Mouse (Mus musculus) spleen, adult 12 weeks (tissue): ENCODE results near the gene Fyb.
"Not testable (repeated sequence)": the region's sequence is repeated elsewhere in the genome, so short reads cannot be mapped to it uniquely, and the experiment has no call there.

Source experiments
- DNase-seq: peaks from one replicate; pipeline ENCODE4 v3.0.0; 2022; ENCODE audit warnings: low spot score

Fyb gene

GRCm38 (mm10) chr15:6562161-6562560 lies 39.5 kb downstream of the Fyb start:
- no peak for DNase-seq

GRCm38 (mm10) chr15:6562629-6563028 lies 40.0 kb downstream of the Fyb start:
- no peak for DNase-seq

DNA sequence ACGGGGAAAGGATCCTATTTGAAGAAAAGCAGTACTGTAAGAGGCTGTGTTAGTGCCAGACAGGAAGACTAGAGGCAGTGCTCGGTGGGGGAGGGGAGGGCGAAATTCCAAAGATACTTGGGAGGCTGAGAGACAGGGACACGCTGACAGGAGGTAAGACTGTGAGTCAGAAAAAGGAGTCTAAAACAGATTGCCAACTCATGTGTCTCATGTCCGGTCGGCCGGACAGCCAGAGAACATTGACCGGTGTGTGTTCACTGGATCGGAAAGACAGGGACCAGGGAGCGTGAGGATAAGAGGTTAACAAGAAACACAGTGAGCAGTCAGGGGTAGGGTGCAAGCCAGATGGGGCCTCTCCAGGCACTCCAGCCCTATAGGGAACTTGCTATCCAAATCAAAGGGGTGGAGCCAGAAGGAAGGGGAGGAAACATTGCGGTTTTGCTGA lies 42.3 kb downstream of the Fyb start:
- no peak for DNase-seq

- DNase-seq = no peak
Measured at GRCm38 (mm10) chr15:6565873-6566272, 43.2 kb downstream of the Fyb start.

DNA sequence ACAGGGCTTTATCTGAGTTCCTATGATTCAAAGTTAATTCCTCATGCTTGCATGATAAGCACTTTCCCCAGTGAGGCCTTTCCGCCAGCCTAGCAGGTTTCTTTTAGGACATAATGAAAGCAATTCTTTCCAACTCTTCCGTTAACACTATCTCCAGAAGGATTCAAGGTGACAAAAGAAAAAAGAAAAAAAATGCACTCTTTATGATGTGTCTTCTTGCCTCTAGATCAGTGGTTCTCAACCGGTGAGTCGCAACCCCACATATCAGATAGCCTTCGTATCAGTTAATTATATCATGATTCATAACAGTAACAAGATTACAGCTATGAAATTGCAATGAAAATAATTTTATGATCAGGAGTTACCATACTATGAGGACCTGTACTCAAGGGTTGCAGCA lies 45.3 kb downstream of the Fyb start:
- DNase-seq = no peak

DNA sequence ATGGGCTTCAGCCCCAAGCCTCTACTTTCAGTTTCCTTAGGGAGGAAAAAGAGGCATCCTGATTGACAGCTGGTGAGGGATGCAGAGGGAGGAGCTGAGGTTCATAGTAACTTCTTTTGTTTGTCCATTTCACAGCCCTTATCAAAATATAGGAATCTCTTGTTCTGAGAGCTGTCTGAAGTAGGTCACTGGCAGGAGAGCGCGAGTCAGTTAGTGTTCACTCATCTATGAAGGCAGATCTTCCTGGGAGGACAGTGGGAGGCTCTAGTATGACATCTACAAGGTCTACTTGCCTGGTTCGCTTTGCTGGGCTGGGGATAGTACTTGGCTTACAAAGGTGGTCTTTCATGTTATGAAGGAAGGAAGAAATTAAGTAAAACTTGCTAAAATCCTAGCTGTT lies 46.0 kb downstream of the Fyb start:
- DNase-seq = no peak

GRCm38 (mm10) chr15:6569074-6569473 lies 46.4 kb downstream of the Fyb start:
- DNase-seq = no peak

- no peak for DNase-seq
Measured at GRCm38 (mm10) chr15:6570164-6570861, 47.7 kb downstream of the Fyb start.

DNA sequence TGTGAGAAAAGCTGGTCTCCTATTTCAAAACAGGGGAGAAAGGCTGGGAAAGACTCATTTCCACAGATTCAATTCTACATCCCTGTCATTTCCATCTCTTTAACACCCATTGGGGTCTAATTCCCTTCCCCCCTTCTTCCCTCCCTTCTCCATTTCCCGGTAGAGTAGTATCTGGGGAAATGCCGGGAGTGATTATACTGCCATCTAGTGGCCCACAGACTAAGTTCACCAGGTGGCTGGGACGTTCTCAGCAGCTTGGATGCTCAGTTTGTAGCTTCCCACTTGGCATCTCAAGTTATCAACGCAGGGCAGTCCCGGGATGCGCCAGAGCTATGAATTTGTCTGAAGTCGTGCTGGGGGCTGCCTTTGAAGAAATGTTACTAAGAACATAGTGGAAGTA lies 48.2 kb downstream of the Fyb start:
- no peak for DNase-seq

GRCm38 (mm10) chr15:6574283-6574960 lies 51.8 kb downstream of the Fyb start:
- no peak for DNase-seq

DNA sequence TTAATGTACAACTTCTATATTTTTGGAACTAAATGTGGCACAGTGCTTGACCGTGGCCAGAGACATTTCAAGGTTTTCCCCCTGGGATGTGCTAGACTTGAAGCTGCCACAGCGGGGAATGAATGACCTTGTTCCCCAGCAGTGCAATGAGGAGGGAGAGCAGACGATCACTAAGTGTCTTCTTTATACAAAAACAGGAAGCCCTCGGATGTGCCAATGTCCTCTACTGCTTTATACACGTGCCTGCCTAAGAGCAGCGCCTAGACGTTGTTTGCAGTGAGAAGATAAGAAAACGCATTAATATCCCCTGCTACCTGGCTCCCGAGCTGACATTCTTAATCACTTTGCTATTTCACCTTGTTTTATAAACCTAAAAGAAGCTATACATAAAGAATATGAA lies 55.3 kb downstream of the Fyb start:
- no peak for DNase-seq

DNA sequence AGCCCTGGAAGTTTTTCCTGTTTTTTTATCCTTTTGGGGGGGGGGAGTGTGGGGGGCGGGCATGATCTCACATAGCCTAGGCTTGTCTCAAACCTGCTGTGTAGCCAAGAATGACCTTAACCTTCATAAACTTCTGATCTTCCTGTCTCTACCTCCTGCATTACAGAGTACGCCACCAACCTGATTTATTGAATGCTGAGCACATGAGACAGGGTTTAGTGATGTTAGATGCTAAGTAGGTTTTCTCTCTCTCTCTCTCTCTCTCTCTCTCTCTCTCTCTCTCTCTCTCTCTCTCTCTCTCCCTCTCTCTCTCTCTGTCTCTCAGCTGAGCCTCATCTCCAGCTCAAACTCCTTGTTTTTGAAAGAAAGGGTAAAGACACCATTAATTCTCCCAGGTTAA lies 56.0 kb downstream of the Fyb start:
- DNase-seq = no peak

- DNase-seq = no peak
Measured at GRCm38 (mm10) chr15:6579194-6579768, 56.6 kb downstream of the Fyb start.

GRCm38 (mm10) chr15:6579769-6580261 lies 57.2 kb downstream of the Fyb start:
- DNase-seq = no peak

DNA sequence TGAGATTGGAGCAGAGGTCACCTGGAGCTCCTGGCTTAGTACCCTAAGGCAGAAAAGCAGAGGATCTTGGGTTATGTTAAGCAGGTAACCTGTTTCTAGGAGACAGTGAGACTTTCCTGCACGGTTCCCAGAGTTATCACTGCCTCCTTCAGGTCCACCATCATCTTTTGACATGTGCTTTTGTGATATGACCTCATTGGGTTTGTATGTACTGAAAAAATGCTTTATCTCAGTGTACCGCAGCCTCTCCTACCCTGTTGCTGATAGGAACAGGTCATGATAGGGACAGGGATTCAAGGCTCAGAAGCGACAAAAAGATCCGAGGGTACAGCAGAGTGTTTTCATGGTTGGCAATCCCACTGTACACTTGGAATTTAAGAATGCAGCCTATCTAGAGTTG lies 62.0 kb downstream of the Fyb start:
- no peak for DNase-seq

- not testable (repeated sequence) for DNase-seq
Measured at GRCm38 (mm10) chr15:6586351-6586750, 63.7 kb downstream of the Fyb start.

DNA sequence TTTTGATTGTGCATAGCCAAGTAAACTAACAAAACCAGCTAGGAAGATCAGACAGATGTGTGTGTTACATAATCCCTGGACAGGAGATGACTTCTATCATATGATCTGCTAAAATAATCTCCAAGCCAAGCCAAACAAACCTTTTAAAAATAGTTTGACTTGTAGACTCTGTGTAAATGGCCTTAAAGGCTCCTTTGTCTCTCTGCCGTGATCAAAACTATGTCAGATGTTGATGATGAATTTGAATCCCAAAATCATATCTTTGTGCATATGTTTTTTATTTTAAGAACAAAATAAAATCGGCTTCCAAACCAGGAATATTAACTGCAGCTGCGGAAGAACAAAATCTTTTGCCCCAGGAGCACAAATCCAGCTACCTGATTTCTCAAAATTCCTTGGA lies 64.9 kb downstream of the Fyb start:
- DNase-seq = no peak

- no peak for DNase-seq
Measured at GRCm38 (mm10) chr15:6588192-6588591, 65.5 kb downstream of the Fyb start.

GRCm38 (mm10) chr15:6590846-6591451 lies 68.3 kb downstream of the Fyb start:
- no peak for DNase-seq

- DNase-seq = no peak
Measured at GRCm38 (mm10) chr15:6591527-6591926, 68.9 kb downstream of the Fyb start.

- no peak for DNase-seq
Measured at GRCm38 (mm10) chr15:6592561-6593253, 70.1 kb downstream of the Fyb start.

DNA sequence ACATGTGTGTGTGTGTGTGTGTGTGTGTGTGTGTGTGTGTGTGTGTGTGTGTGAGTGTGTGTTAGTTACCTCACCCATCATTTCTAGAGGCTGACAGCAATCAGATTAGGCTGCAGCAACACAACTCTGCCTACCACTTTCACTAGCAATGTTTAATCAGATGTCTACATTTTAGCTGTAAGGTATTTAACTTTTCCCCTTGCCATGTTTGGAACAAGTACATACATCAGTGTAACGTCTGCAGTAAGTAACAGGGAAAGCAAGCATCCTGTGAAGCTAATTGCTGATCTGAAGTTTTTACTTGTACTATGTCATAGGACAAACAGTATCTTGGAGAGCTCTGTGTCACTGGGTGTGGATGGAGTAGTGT lies 70.6 kb downstream of the Fyb start:
- DNase-seq = no peak
